Mouse (Mus musculus): ENCODE data around the gene Serpinb1b. TPM values are rescaled to one million over a fixed set of nuclear protein-coding genes. Genes with fewer than 3 reads are reported as not detected.
"Not testable (repeated sequence)": the region's sequence is repeated elsewhere in the genome, so short reads cannot be mapped to it uniquely, and the experiment has no call there.

Serpinb1b gene
- 9.1 and 10.3 TPM in 2 replicates for polyA plus RNA-seq (2012; rRNA removed)

- no peak for TF ChIP-seq CTCF (IDR thresholded peaks at IDR 0.05; ENCODE audit: borderline replicate concordance, insufficient read depth, low read depth, low read length)
- TF ChIP-seq POLR2A (IDR thresholded peaks at IDR 0.05; ENCODE audit: borderline replicate concordance, insufficient read depth, low read length), result no peak
- no peak within 1 kb of the TSS for H3K4me3 ChIP-seq (replicated peaks; ENCODE audit: insufficient read depth, low read depth, low read length)
- H3K4me1 ChIP-seq (ENCODE audit: control insufficient read depth, insufficient read depth, low read length), result peaks cover 3% of the 10 kb centered on the region; the same call in 1 of the 2 replicates
- H3K27ac ChIP-seq (ENCODE audit: insufficient read depth, low read length), result no peak within 1 kb of the TSS
- WGBS, result 43% methylated on average over 3 of the region's 3 CpGs
- H3K27me3 ChIP-seq (ENCODE audit: control insufficient read depth, insufficient read depth, low read length), result no peaks in the 10 kb centered on the region
- no peak for DNase-seq
These were observed at the start of gene Serpinb1b for GRCm38 (mm10) chr13:33078056-33078705. TSS of gene Serpinb1b (plus strand) at chr13:33078575.

- WGBS, result 99% methylated on average over 2 of the region's 2 CpGs
- DNase-seq, result not testable (repeated sequence)
These were observed 48.9 kb upstream of the Serpinb1b start for GRCm38 (mm10) chr13:33029478-33029877.

DNA sequence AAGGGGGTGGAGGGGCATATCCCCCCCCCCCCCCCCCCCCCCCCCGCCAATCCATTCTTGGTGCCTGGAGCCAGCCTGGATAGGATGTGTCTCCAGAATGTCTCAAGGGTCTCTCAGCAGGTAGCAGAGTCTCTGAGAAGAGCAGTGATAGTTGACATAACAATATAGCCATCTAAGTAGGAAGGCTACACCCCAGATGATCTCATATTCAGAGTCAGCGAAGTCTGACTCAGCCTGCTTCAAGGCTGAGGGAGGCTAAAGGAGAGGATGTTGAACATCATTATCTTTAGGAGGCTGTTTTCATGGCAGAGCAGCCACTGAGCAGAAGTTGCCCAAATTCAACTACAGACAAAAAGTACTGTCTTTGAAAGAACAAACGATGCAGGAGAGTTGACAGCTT lies 48.1 kb upstream of the Serpinb1b start:
- H3K4me1 ChIP-seq (ENCODE audit: control insufficient read depth, insufficient read depth, low read length), result no peaks in the 10 kb centered on the region
- H3K27ac ChIP-seq (ENCODE audit: insufficient read depth, low read length), result no peak overlapping the region
- TF ChIP-seq CTCF (IDR thresholded peaks at IDR 0.05; ENCODE audit: borderline replicate concordance, insufficient read depth, low read depth, low read length) (no peak), POLR2A (IDR thresholded peaks at IDR 0.05; ENCODE audit: borderline replicate concordance, insufficient read depth, low read length) (no peak)
- 74% methylated on average over 3 of the region's 3 CpGs for WGBS
- no peak overlapping the region for H3K4me3 ChIP-seq (replicated peaks; ENCODE audit: insufficient read depth, low read depth, low read length)
- H3K27me3 ChIP-seq (ENCODE audit: control insufficient read depth, insufficient read depth, low read length), result no peaks in the 10 kb centered on the region
- no peak for DNase-seq

More at GRCm38 (mm10) chr13:33029478-33029877, 48.9 kb upstream of the Serpinb1b start:
- H3K4me3 ChIP-seq (replicated peaks; ENCODE audit: insufficient read depth, low read depth, low read length); H3K27ac ChIP-seq (ENCODE audit: insufficient read depth, low read length); H3K4me1 ChIP-seq (ENCODE audit: control insufficient read depth, insufficient read depth, low read length); H3K27me3 ChIP-seq (ENCODE audit: control insufficient read depth, insufficient read depth, low read length): not testable (repeated sequence)

DNA sequence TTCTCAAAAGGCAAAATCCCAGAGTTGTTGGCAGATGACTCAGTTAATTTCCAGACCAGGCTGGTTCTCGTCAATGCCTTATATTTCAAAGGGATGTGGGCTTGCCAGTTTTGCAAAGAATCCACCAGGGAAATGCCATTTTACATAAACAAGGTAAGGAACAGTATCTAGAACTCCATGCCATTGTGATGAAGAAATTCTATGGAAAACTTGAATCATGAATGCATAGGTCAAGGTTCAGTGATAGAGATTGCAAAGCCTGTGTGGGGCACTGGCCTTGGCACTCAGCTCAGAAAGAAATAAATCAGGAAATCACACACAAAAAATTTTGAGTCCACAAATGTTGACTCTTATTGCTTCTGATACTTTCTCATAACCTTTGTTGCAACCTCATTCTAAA lies 42.9 kb upstream of the Serpinb1b start:
- TF ChIP-seq CTCF (IDR thresholded peaks at IDR 0.05; ENCODE audit: borderline replicate concordance, insufficient read depth, low read depth, low read length) (no peak), POLR2A (IDR thresholded peaks at IDR 0.05; ENCODE audit: borderline replicate concordance, insufficient read depth, low read length) (no peak)
- WGBS, result 65% methylated on average over 1 of the region's 1 CpGs
- no peak for DNase-seq
- Histone ChIP-seq H3K27ac (ENCODE audit: insufficient read depth, low read length) (no peak overlapping the region), H3K4me1 (ENCODE audit: control insufficient read depth, insufficient read depth, low read length) (no peaks in the 10 kb centered on the region), H3K27me3 (ENCODE audit: control insufficient read depth, insufficient read depth, low read length) (no peaks in the 10 kb centered on the region), H3K4me3 (replicated peaks; ENCODE audit: insufficient read depth, low read depth, low read length) (no peak overlapping the region)

DNA sequence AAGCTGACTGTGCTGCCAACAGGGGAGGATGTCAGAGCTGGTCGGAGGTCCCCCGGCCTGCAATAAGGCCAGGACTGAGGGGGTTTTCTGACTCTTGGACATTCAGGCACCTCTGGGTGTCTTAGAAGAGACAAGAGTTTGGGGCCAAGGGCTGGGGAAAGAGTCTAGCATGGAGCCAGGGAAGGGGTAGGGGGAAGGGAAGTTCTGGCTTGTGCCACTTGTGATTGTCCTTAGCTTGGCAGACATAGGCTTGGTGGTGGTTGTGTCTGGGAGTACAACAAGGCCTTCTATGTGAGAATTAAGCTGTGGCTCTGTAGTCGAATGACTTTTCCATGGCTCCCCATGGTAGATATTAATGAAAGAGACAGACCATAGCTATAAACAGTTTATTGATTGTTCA lies 34.8 kb upstream of the Serpinb1b start:
- Histone ChIP-seq H3K4me1 (ENCODE audit: control insufficient read depth, insufficient read depth, low read length) (no peaks in the 10 kb centered on the region), H3K27me3 (ENCODE audit: control insufficient read depth, insufficient read depth, low read length) (no peaks in the 10 kb centered on the region), H3K27ac (ENCODE audit: insufficient read depth, low read length) (no peak overlapping the region), H3K4me3 (replicated peaks; ENCODE audit: insufficient read depth, low read depth, low read length) (no peak overlapping the region)
- DNase-seq, result no peak
- WGBS, result 96% methylated on average over 3 of the region's 3 CpGs
- TF ChIP-seq POLR2A (IDR thresholded peaks at IDR 0.05; ENCODE audit: borderline replicate concordance, insufficient read depth, low read length) (no peak), CTCF (IDR thresholded peaks at IDR 0.05; ENCODE audit: borderline replicate concordance, insufficient read depth, low read depth, low read length) (no peak)

GRCm38 (mm10) chr13:33047234-33047633 lies 31.1 kb upstream of the Serpinb1b start:
- Histone ChIP-seq H3K4me3 (replicated peaks; ENCODE audit: insufficient read depth, low read depth, low read length) (no peak overlapping the region), H3K4me1 (ENCODE audit: control insufficient read depth, insufficient read depth, low read length) (no peaks in the 10 kb centered on the region), H3K27me3 (ENCODE audit: control insufficient read depth, insufficient read depth, low read length) (no peaks in the 10 kb centered on the region), H3K27ac (ENCODE audit: insufficient read depth, low read length) (no peak overlapping the region)
- no peak for DNase-seq
- 95% methylated on average over 2 of the region's 2 CpGs for WGBS
- TF ChIP-seq POLR2A (IDR thresholded peaks at IDR 0.05; ENCODE audit: borderline replicate concordance, insufficient read depth, low read length), result no peak
- TF ChIP-seq CTCF (IDR thresholded peaks at IDR 0.05; ENCODE audit: borderline replicate concordance, insufficient read depth, low read depth, low read length), result no peak

- Histone ChIP-seq H3K27me3 (ENCODE audit: control insufficient read depth, insufficient read depth, low read length) (no peaks in the 10 kb centered on the region), H3K27ac (ENCODE audit: insufficient read depth, low read length) (no peak overlapping the region), H3K4me1 (ENCODE audit: control insufficient read depth, insufficient read depth, low read length) (no peaks in the 10 kb centered on the region), H3K4me3 (replicated peaks; ENCODE audit: insufficient read depth, low read depth, low read length) (no peak overlapping the region)
- TF ChIP-seq CTCF (IDR thresholded peaks at IDR 0.05; ENCODE audit: borderline replicate concordance, insufficient read depth, low read depth, low read length) (no peak), POLR2A (IDR thresholded peaks at IDR 0.05; ENCODE audit: borderline replicate concordance, insufficient read depth, low read length) (no peak)
- no peak for DNase-seq
- WGBS, result 72% methylated on average over 4 of the region's 4 CpGs
These were observed 30.2 kb upstream of the Serpinb1b start for GRCm38 (mm10) chr13:33048187-33048586.

GRCm38 (mm10) chr13:33051697-33052096 lies 26.7 kb upstream of the Serpinb1b start:
- Histone ChIP-seq H3K27me3 (ENCODE audit: control insufficient read depth, insufficient read depth, low read length) (no peaks in the 10 kb centered on the region), H3K27ac (ENCODE audit: insufficient read depth, low read length) (no peak overlapping the region), H3K4me1 (ENCODE audit: control insufficient read depth, insufficient read depth, low read length) (no peaks in the 10 kb centered on the region), H3K4me3 (replicated peaks; ENCODE audit: insufficient read depth, low read depth, low read length) (no peak overlapping the region)
- DNase-seq, result no peak
- WGBS, result 69% methylated on average over 3 of the region's 3 CpGs
- TF ChIP-seq POLR2A (IDR thresholded peaks at IDR 0.05; ENCODE audit: borderline replicate concordance, insufficient read depth, low read length), result no peak
- no peak for TF ChIP-seq CTCF (IDR thresholded peaks at IDR 0.05; ENCODE audit: borderline replicate concordance, insufficient read depth, low read depth, low read length)

Measured in cerebellum, adult 2 months (tissue).